Comparison of ENCODE assay signal across 13 mouse cellular contexts in the genomic region with DNA sequence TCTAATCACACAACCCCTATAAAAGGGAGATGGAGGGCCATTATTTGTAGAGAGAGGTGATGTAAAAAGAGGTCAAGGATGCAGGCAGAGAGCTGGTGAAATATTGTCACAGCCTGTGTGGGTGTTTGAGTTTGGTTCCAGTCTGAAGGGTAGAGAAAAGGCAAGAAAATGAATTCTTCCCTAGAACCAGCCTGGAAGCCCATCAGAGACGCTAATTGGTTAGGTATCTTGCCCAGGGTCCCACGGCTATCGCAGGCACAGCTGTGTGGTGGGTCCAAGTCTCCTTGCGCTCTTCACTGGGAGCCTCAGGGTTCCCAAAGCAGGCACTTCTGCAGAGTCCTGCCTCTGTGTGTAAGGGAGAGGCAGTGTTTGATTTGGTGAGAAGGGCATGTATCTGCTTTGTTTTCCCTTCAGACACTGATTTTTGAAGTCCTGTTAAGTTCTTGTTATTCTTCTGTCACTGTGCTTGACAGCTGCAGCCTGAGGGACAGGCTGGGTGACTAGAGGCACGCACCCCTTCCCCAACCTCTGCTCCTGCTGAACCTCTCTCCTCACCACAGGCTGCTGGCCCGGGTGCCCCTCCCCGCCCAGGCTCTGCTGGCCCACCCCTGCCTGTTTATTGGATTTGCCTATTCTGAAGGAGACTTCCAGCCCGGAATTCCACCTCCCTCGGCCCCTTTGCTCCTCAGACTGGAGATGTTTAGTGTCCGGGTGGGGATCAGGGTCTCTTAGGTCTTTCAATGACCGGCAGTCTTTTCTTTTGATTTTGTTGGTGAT. TPM values are rescaled to one million over a fixed set of nuclear protein-coding genes. Genes with fewer than 3 reads are reported as not detected.
A peak's percentile ranks its signal among the peaks of the same experiment; 100 is the strongest.
DNase-seq lines count a peak whose midpoint lies in the region; ATAC-seq and TF ChIP-seq lines count a peak whose summit lies in the region.
"Had no signal": no experiment of that assay in that cellular context is flagged by ENCODE, and none has a peak within 500 bp of the region (broad histone marks: within the 10 kb centered on the region; RNA-seq: fewer than 3 reads in every experiment).

No protein-coding gene starts in this region.

- H3K36me3 ChIP-seq in heart, embryonic 13.5 days: no peaks in the 10 kb centered on the region
- no peaks in the 10 kb centered on the region for H3K36me3 ChIP-seq in limb, embryonic 15.5 days
- H3K36me3 ChIP-seq in stomach, postnatal 0 days (ENCODE audit: control insufficient read depth, insufficient read depth, low read length): no peaks in the 10 kb centered on the region
- H3K36me3 ChIP-seq: liver, embryonic 15.5 days had no signal

- H3K9me3 ChIP-seq in heart, embryonic 13.5 days: no peaks in the 10 kb centered on the region
- H3K9me3 ChIP-seq in limb, embryonic 15.5 days: no peaks in the 10 kb centered on the region
- no peaks in the 10 kb centered on the region for H3K9me3 ChIP-seq in stomach, postnatal 0 days (ENCODE audit: control insufficient read depth, low read length)
- H3K9me3 ChIP-seq: liver, embryonic 15.5 days had no signal

- no peak for TF ChIP-seq EP300 in stomach, postnatal 0 days (optimal IDR thresholded peaks at IDR 0.05)

- no peaks in the 10 kb centered on the region for H3K27me3 ChIP-seq in heart, embryonic 13.5 days (replicated peaks)
- 0 out of 2 replicates have a peak, but pooled peaks cover 3% of the 10 kb centered on the region for H3K27me3 ChIP-seq in limb, embryonic 15.5 days
- no peaks in the 10 kb centered on the region for H3K27me3 ChIP-seq in stomach, postnatal 0 days (ENCODE audit: control insufficient read depth, insufficient read depth, low read length)

- H3K9ac ChIP-seq in heart, embryonic 13.5 days: peak overlapping the region; percentile 66
- no peak overlapping the region for H3K9ac ChIP-seq in limb, embryonic 15.5 days
- H3K9ac ChIP-seq in stomach, postnatal 0 days (ENCODE audit: low read length): no peak overlapping the region; the same call in 1 of the 2 replicates
- H3K9ac ChIP-seq: liver, embryonic 15.5 days had no signal

- 36% methylated on average over 11 of the region's 11 CpGs for WGBS in heart, embryonic 13.5 days
- 28% methylated on average over 11 of the region's 11 CpGs for WGBS in limb, embryonic 15.5 days
- WGBS in stomach, postnatal 0 days: 39% methylated on average over 11 of the region's 11 CpGs

- TF ChIP-seq CTCF in stomach, postnatal 0 days (IDR thresholded peaks at IDR 0.05; ENCODE audit: low read depth): no peak

- H3K27ac ChIP-seq in heart, embryonic 13.5 days (replicated peaks): no peak overlapping the region
- no peak overlapping the region; the same call in 1 of the 2 replicates for H3K27ac ChIP-seq in limb, embryonic 15.5 days
- H3K27ac ChIP-seq in stomach, postnatal 0 days (replicated peaks): no peak overlapping the region
- H3K27ac ChIP-seq: layer of hippocampus, adult 2 months; liver, embryonic 15.5 days had no signal

- H3K4me2 ChIP-seq in heart, embryonic 13.5 days: no peak overlapping the region; the same call in 1 of the 2 replicates
- H3K4me2 ChIP-seq in limb, embryonic 15.5 days: 0 out of 2 replicates have a peak overlapping the region, but pooled peaks have one; percentile 3
- H3K4me2 ChIP-seq in stomach, postnatal 0 days (replicated peaks; ENCODE audit: low read depth): no peak overlapping the region
- H3K4me2 ChIP-seq: liver, embryonic 15.5 days had no signal

- H3K4me3 ChIP-seq in heart, embryonic 13.5 days: no peak overlapping the region
- no peak overlapping the region for H3K4me3 ChIP-seq in limb, embryonic 15.5 days
- H3K4me3 ChIP-seq in stomach, postnatal 0 days (ENCODE audit: low read depth, low read length): no peak overlapping the region
- H3K4me3 ChIP-seq: layer of hippocampus, adult 2 months; liver, embryonic 15.5 days had no signal

- DNase-seq in heart, postnatal 10 days: no peak
- DNase-seq in embryo, embryonic 10 days (ENCODE audit: low spot score): peak; percentile 30
- DNase-seq in embryo, embryonic 9.5 days (ENCODE audit: extremely low spot score): peak; percentile 45
- no peak for DNase-seq in stomach, postnatal 0 days (ENCODE audit: low spot score)
- no peak for DNase-seq in lung, postnatal 25 days (ENCODE audit: low spot score)
- DNase-seq in T-cell, adult 2 months (ENCODE audit: low spot score): no peak
- DNase-seq: cerebellum, adult 9-10 months; kidney, adult 18-20 months; lung, postnatal 4 days had no signal

- H3K4me1 ChIP-seq in heart, embryonic 13.5 days: peaks cover 53% of the 10 kb centered on the region
- peaks cover 32% of the 10 kb centered on the region for H3K4me1 ChIP-seq in limb, embryonic 15.5 days
- H3K4me1 ChIP-seq in stomach, postnatal 0 days (replicated peaks; ENCODE audit: control insufficient read depth, insufficient read depth): no peaks in the 10 kb centered on the region; the same call in 1 of the 2 replicates
- H3K4me1 ChIP-seq: liver, embryonic 15.5 days had no signal

- ATAC-seq in heart, embryonic 13.5 days (ENCODE audit: extremely low read depth, insufficient number of reproducible peaks, low FRiP score, low TSS enrichment): no peak
- 0 out of 2 replicates have a peak, but pooled peaks have one; percentile 40 for ATAC-seq in limb, embryonic 15.5 days (ENCODE audit: insufficient number of reproducible peaks, low FRiP score, low TSS enrichment, low read depth)
- ATAC-seq in stomach, postnatal 0 days (ENCODE audit: low FRiP score, low TSS enrichment): no peak

- intact Hi-C loops in heart, postnatal 10 days (cut with DNase I): no loop called here

RNA-seq across cellular contexts. Expression of a gene that starts 5.1 kb away (rescaled TPM):
- 4.5 and 4.8 TPM in 2 replicates for polyA plus RNA-seq in heart, embryonic 13.5 days (2015; fragmentation: Nextera tagmentation; extraction: Ambion mirVana)
- total RNA-seq in heart, postnatal 10 days (2021): 10 to 100 TPM; 30.4 to 35.3 TPM
- 8.2 and 8.5 TPM in 2 replicates for polyA plus RNA-seq in limb, embryonic 15.5 days (2015; fragmentation: Nextera tagmentation; extraction: Ambion mirVana)
- 6.2 and 7.2 TPM in 2 replicates for polyA plus RNA-seq in stomach, postnatal 0 days (2015; fragmentation: Nextera tagmentation; extraction: Ambion mirVana)

Comparison
In these comparisons a context has a peak if more than half of its experiments do, and no peak if none do; other contexts are left out.
1. DNase-seq: peak in embryo, embryonic 10 days (single experiment) and embryo, embryonic 9.5 days (single experiment); none in heart, postnatal 10 days (0 of 2), stomach, postnatal 0 days (single experiment), lung, postnatal 25 days (single experiment) and T-cell, adult 2 months (single experiment).